ENCODE assay signal across 9 mouse cellular contexts in the genomic region with DNA sequence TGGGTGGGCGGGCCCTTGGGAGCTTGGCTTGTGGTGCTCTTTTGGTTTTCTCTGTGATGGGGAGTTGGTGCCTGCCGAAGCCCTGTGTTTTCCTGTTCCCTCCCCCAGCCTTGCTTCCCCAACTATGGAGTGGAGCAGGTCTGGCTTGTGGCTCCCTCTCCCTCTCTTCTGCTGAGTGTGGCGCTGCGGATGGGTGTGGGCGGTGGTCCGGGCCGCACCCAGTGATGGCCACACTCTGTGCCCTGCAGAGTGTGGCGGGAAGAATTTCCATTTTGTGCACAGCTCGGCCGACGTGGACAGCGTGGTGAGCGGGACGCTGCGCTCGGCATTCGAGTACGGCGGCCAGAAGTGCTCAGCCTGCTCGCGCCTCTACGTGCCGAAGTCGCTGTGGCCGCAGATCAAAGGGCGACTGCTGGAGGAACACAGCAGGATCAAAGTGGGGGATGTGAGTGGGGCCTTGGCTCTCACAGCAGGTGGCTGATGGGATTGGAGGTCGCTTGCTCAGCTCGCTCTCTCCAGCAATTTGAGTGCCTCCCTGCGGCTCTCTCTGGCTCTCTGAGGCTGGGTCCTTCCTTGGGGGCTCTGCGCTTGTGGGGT. TPM values are rescaled to one million over a fixed set of nuclear protein-coding genes. Genes with fewer than 3 reads are reported as not detected.
DNase-seq lines count a peak whose midpoint lies in the region; ATAC-seq and TF ChIP-seq lines count a peak whose summit lies in the region.
"Had no signal": no experiment of that assay in that cellular context is flagged by ENCODE, and none has a peak within 500 bp of the region (broad histone marks: within the 10 kb centered on the region; RNA-seq: fewer than 3 reads in every experiment).

No protein-coding gene starts in this region.

- peaks cover 36% of the 10 kb centered on the region for H3K36me3 ChIP-seq in hindbrain, embryonic 13.5 days
- H3K36me3 ChIP-seq in neural tube, embryonic 11.5 days (ENCODE audit: control insufficient read depth, insufficient read depth, low read length): no peaks in the 10 kb centered on the region

- peak overlapping the region; percentile 48; the same call in 1 of the 2 replicates for H3K27ac ChIP-seq in layer of hippocampus, adult 2 months
- H3K27ac ChIP-seq in hindbrain, embryonic 13.5 days: 0 out of 2 replicates have a peak overlapping the region, but pooled peaks have one; percentile 19
- no peak overlapping the region for H3K27ac ChIP-seq in neural tube, embryonic 11.5 days (ENCODE audit: low read depth, low read length)
- H3K27ac ChIP-seq: macrophage had no signal

- 0 out of 2 replicates have a peak, but pooled peaks have one; percentile 8 for ATAC-seq in hindbrain, embryonic 13.5 days (ENCODE audit: low FRiP score)
- no peak for ATAC-seq in neural tube, embryonic 11.5 days (ENCODE audit: insufficient read depth, low FRiP score, low TSS enrichment)

- H3K9ac ChIP-seq in hindbrain, embryonic 13.5 days: peak overlapping the region; percentile 65
- peak overlapping the region; percentile 37; the same call in 1 of the 2 replicates for H3K9ac ChIP-seq in neural tube, embryonic 11.5 days (ENCODE audit: low read length)

- H3K4me3 ChIP-seq in layer of hippocampus, adult 2 months: peak overlapping the region; percentile 42
- peak overlapping the region; percentile 17 for H3K4me3 ChIP-seq in hindbrain, embryonic 13.5 days
- peak overlapping the region; percentile 15; the same call in 1 of the 2 replicates for H3K4me3 ChIP-seq in neural tube, embryonic 11.5 days (ENCODE audit: low read depth, low read length)

- no peak for DNase-seq in layer of hippocampus, adult 2 months (ENCODE audit: low spot score in 2 of 2)
- no peak for DNase-seq in layer of hippocampus, postnatal 10 days (ENCODE audit: low spot score in 2 of 2)
- peak; percentile 77 for DNase-seq in embryo, embryonic 10 days (ENCODE audit: low spot score)
- peak; percentile 55 for DNase-seq in neural tube, embryonic 11.5 days (ENCODE audit: low spot score)
- DNase-seq in gastrocnemius, postnatal 25 days: no peak
- DNase-seq in layer of hippocampus, postnatal 36 days: no peak
- DNase-seq in layer of hippocampus, postnatal 14 days (ENCODE audit: low spot score in 2 of 2): no peak

- peaks cover 43% of the 10 kb centered on the region for H3K4me1 ChIP-seq in hindbrain, embryonic 13.5 days (replicated peaks)
- peaks cover 27% of the 10 kb centered on the region for H3K4me1 ChIP-seq in neural tube, embryonic 11.5 days (ENCODE audit: control insufficient read depth, insufficient read depth, low read length)

- WGBS in hindbrain, embryonic 13.5 days: 2% methylated on average over 29 of the region's 30 CpGs
- under 1% methylated on average over 30 of the region's 30 CpGs for WGBS in neural tube, embryonic 11.5 days

- H3K27me3 ChIP-seq in hindbrain, embryonic 13.5 days: peaks cover 36% of the 10 kb centered on the region
- peaks cover 7% of the 10 kb centered on the region; the same call in 1 of the 2 replicates for H3K27me3 ChIP-seq in neural tube, embryonic 11.5 days (ENCODE audit: control insufficient read depth, insufficient read depth, low read length)

- H3K4me2 ChIP-seq in hindbrain, embryonic 13.5 days: peak overlapping the region; percentile 45
- H3K4me2 ChIP-seq in neural tube, embryonic 11.5 days (ENCODE audit: low read depth): peak overlapping the region; percentile 40

- TF ChIP-seq CTCF in layer of hippocampus, adult 2 months (conservative IDR thresholded peaks at IDR 0.05): no peak

- H3K9me3 ChIP-seq in hindbrain, embryonic 13.5 days: no peaks in the 10 kb centered on the region
- H3K9me3 ChIP-seq in neural tube, embryonic 11.5 days (ENCODE audit: control insufficient read depth, low read length): no peaks in the 10 kb centered on the region

RNA-seq across cellular contexts. Expression of a gene that starts 11.4 kb away (rescaled TPM):
- total RNA-seq in layer of hippocampus, adult 2 months (2021): not detected
- total RNA-seq in layer of hippocampus, postnatal 10 days (2021): not detected
- not detected in 2 replicates for polyA plus RNA-seq in hindbrain, embryonic 13.5 days (2015; fragmentation: Nextera tagmentation; extraction: Ambion mirVana)
- polyA plus RNA-seq in neural tube, embryonic 11.5 days (2014; fragmentation: Nextera tagmentation; extraction: Ambion mirVana): not detected in 2 replicates
- total RNA-seq in gastrocnemius, postnatal 25 days (2021): not detected
- not detected for total RNA-seq in layer of hippocampus, postnatal 36 days (2021)
- not detected for total RNA-seq in layer of hippocampus, postnatal 14 days (2021)
- polyA plus RNA-seq: macrophage had no signal

RNA-seq across cellular contexts. Expression of a gene that starts 19.3 kb away (rescaled TPM):
- 10 to 100 TPM; 20.1 to 20.2 TPM for total RNA-seq in layer of hippocampus, adult 2 months (2021)
- total RNA-seq in layer of hippocampus, postnatal 10 days (2021): 10 to 100 TPM; 20.9 to 21.4 TPM
- 21.8 and 22.2 TPM in 2 replicates for polyA plus RNA-seq in hindbrain, embryonic 13.5 days (2015; fragmentation: Nextera tagmentation; extraction: Ambion mirVana)
- 13.9 and 16.2 TPM in 2 replicates for polyA plus RNA-seq in neural tube, embryonic 11.5 days (2014; fragmentation: Nextera tagmentation; extraction: Ambion mirVana)
- 10 to 100 TPM; 62.2 to 72.0 TPM for total RNA-seq in gastrocnemius, postnatal 25 days (2021)
- 10 to 100 TPM; 19.0 to 20.1 TPM for total RNA-seq in layer of hippocampus, postnatal 36 days (2021)
- total RNA-seq in layer of hippocampus, postnatal 14 days (2021): 10 to 100 TPM; 19.1 to 19.4 TPM

RNA-seq across cellular contexts. Expression of a gene that starts 38.9 kb away (rescaled TPM):
- total RNA-seq in layer of hippocampus, adult 2 months (2021): not detected
- not detected for total RNA-seq in layer of hippocampus, postnatal 10 days (2021)
- not detected in 2 replicates for polyA plus RNA-seq in hindbrain, embryonic 13.5 days (2015; fragmentation: Nextera tagmentation; extraction: Ambion mirVana)
- polyA plus RNA-seq in neural tube, embryonic 11.5 days (2014; fragmentation: Nextera tagmentation; extraction: Ambion mirVana): not detected in 2 replicates
- under 1 TPM in 1 of 2 experiments, not detected in 1; 0.08 TPM for total RNA-seq in gastrocnemius, postnatal 25 days (2021)
- total RNA-seq in layer of hippocampus, postnatal 36 days (2021): not detected
- not detected for total RNA-seq in layer of hippocampus, postnatal 14 days (2021)
- polyA plus RNA-seq: macrophage had no signal

Comparison
In these comparisons a context has a peak if more than half of its experiments do, and no peak if none do; other contexts are left out.
1. DNase-seq: peak in embryo, embryonic 10 days (single experiment) and neural tube, embryonic 11.5 days (single experiment); none in layer of hippocampus, adult 2 months (0 of 2), layer of hippocampus, postnatal 10 days (0 of 2), gastrocnemius, postnatal 25 days (single experiment), layer of hippocampus, postnatal 36 days (0 of 2) and layer of hippocampus, postnatal 14 days (0 of 2).
2. Peak in every context shown above with its lines, with median percentiles within 50 percentile points of each other: H3K4me3 ChIP-seq.